Mouse (Mus musculus): ENCODE measurements around the gene Esr1.

- TF ChIP-seq CTCF (IDR thresholded peaks at IDR 0.05; ENCODE audit: low read depth): no peak
- TF ChIP-seq EP300 (IDR thresholded peaks at IDR 0.05; ENCODE audit: low read depth): no peak
These were observed 24.7 kb upstream of the Esr1 start for GRCm38 (mm10) chr10:4586691-4587090.
